Mouse (Mus musculus) granulocyte monocyte progenitor cell, adult 5-6 weeks (primary cell): ENCODE results near the gene Rapgef1. TPM values are rescaled to one million over a fixed set of nuclear protein-coding genes. Genes with fewer than 3 reads are reported as not detected.

ENCODE experiments used
- ATAC-seq: replicated peaks from 2 replicates; pipeline ENCODE4 v1.8.0; 2016; ENCODE audit warnings: mild to moderate bottlenecking, moderate TSS enrichment, inconsistent platforms; ENCODE audit not compliant: poor library complexity, severe bottlenecking
- total RNA-seq, 2 experiments: library from RNA; stranded (forward) in 1 of 2; stranded (reverse) in 1 of 2; fragments of 200-712, 200-1000 nt in 1 of 2; fragments of >200 nt in 1 of 2; fragmentation: Nextera tagmentation in 1 of 2; gene quantifications; 2 replicates each; pipeline ENCODE4 v1.2.3; 2014 to 2017

Rapgef1 gene
- total RNA-seq, 2 experiments from 2014 or later, result 21.9 to 31.9 TPM

GRCm38 (mm10) chr2:29784290-29784689, 164.8 kb downstream of the Rapgef1 start:
- no peak for ATAC-seq

- ATAC-seq, result peak; percentile 90
These were observed 167.8 kb downstream of the Rapgef1 start, which contains the start of gene Coq4 for GRCm38 (mm10) chr2:29787104-29787917. TSS of gene Coq4 (plus strand) at chr2:29787493.

- peak; percentile 96 for ATAC-seq
These were observed 168.6 kb downstream of the Rapgef1 start, which contains the start of gene Trub2 for GRCm38 (mm10) chr2:29787937-29788681. TSS of gene Trub2 (minus strand) at chr2:29788502.

Other genes with a start within 250 kb of the Rapgef1 start
- not detected in 2 replicates for gene Gm13420, start 132.0 kb downstream of the Rapgef1 start, total RNA-seq (2014; fragmentation: Nextera tagmentation)
- not detected in 2 replicates for gene Gm13420, start 132.0 kb downstream of the Rapgef1 start, total RNA-seq (2017)
- gene Gm13547, start 139.6 kb downstream of the Rapgef1 start, total RNA-seq (2014; fragmentation: Nextera tagmentation), result not detected in 2 replicates
- not detected in 2 replicates for gene Gm13547, start 139.6 kb downstream of the Rapgef1 start, total RNA-seq (2017)
- 14.8 and 18.2 TPM in 2 replicates for gene Coq4, start 167.8 kb downstream of the Rapgef1 start, total RNA-seq (2014; fragmentation: Nextera tagmentation)
- gene Coq4, start 167.8 kb downstream of the Rapgef1 start, total RNA-seq (2017), result 7.2 and 7.4 TPM in 2 replicates
- gene Trub2, start 168.8 kb downstream of the Rapgef1 start, total RNA-seq (2014; fragmentation: Nextera tagmentation), result 31.4 and 39.4 TPM in 2 replicates
- 28.2 and 64.7 TPM in 2 replicates for gene Trub2, start 168.8 kb downstream of the Rapgef1 start, total RNA-seq (2017)
- 5.1 and 6.8 TPM in 2 replicates for gene Slc27a4, start 182.9 kb downstream of the Rapgef1 start, total RNA-seq (2014; fragmentation: Nextera tagmentation)
- gene Slc27a4, start 182.9 kb downstream of the Rapgef1 start, total RNA-seq (2017), result 6.3 and 6.6 TPM in 2 replicates
- 17.0 and 24.9 TPM in 2 replicates for gene Urm1, start 200.4 kb downstream of the Rapgef1 start, total RNA-seq (2014; fragmentation: Nextera tagmentation)
- 17.8 and 21.1 TPM in 2 replicates for gene Urm1, start 200.4 kb downstream of the Rapgef1 start, total RNA-seq (2017)
- gene Cercam, start 249.4 kb downstream of the Rapgef1 start, total RNA-seq (2014; fragmentation: Nextera tagmentation), result 15.2 and 20.0 TPM in 2 replicates
- gene Cercam, start 249.4 kb downstream of the Rapgef1 start, total RNA-seq (2017), result 4.5 and 6.7 TPM in 2 replicates